Mouse (Mus musculus): Measurements from ENCODE around the gene Cd200r3.

- TF ChIP-seq CTCF (IDR thresholded peaks at IDR 0.05; ENCODE audit: borderline replicate concordance, insufficient read depth, low read depth, low read length) (no peak), POLR2A (IDR thresholded peaks at IDR 0.05; ENCODE audit: borderline replicate concordance, insufficient read depth, low read length) (no peak)
These were observed 42.6 kb downstream of the Cd200r3 start for GRCm38 (mm10) chr16:44986029-44986428.
